ENCODE assay signal across 22 mouse cellular contexts in the genomic region with DNA sequence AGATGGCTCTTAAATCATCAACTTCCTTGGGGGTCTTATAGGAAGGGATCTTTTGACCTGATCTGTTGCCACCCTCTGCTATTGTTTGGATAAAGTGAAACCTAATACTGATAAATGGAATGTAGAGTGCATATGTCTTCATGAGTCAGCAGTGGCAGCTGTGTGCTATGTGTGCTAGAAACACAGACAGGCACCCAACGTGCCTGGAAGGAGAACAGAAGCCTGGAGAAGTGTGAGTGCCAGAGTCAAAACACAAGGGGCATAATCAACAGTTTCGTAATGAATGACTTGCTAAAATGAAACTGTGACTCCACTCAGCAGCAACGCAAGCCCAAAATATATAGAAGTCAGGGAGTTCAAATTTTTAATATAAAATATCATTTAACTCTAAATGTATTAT.
DNase-seq lines count a peak whose midpoint lies in the region; ATAC-seq lines count a peak whose summit lies in the region.
"Had no signal": no experiment of that assay in that cellular context is flagged by ENCODE, and none has a peak within 500 bp of the region (broad histone marks: within the 10 kb centered on the region; RNA-seq: fewer than 3 reads in every experiment).

No protein-coding gene starts in this region.

- H3K4me2 ChIP-seq in midbrain, embryonic 14.5 days (ENCODE audit: low read length), result peak overlapping the region; percentile 70
- H3K4me2 ChIP-seq: heart, embryonic 11.5 days; hindbrain, embryonic 15.5 days had no signal

- H3K9me3 ChIP-seq in midbrain, embryonic 14.5 days (ENCODE audit: control insufficient read depth, low read length), result no peaks in the 10 kb centered on the region
- H3K9me3 ChIP-seq: hindbrain, embryonic 15.5 days had no signal

- ATAC-seq in frontal cortex, adult (ENCODE audit: low TSS enrichment), result 0 out of 2 replicates have a peak, but pooled peaks have one; percentile 32
- no peak for ATAC-seq in midbrain, embryonic 14.5 days (ENCODE audit: low FRiP score, low TSS enrichment)
- no peak for ATAC-seq in monocyte, adult 5-6 weeks (replicated peaks; ENCODE audit: insufficient number of reproducible peaks, low FRiP score, low TSS enrichment, poor library complexity, severe bottlenecking)
- ATAC-seq: forebrain, embryonic 14.5 days; intestine, embryonic 16.5 days; lung, postnatal 0 days; Patski had no signal

- peaks cover 92% of the 10 kb centered on the region for H3K4me1 ChIP-seq in midbrain, embryonic 14.5 days (ENCODE audit: control insufficient read depth, insufficient read depth, low read length)

- H3K36me3 ChIP-seq in midbrain, embryonic 14.5 days (ENCODE audit: control insufficient read depth, insufficient read depth, low read length), result peaks cover 35% of the 10 kb centered on the region

- no peak for DNase-seq in frontal cortex, adult 2 months (ENCODE audit: extremely low spot score in 1 of 2, low spot score in 1 of 2)
- peak; percentile 6 for DNase-seq in A20 (ENCODE audit: low read depth, low spot score)
- DNase-seq in brain, adult 2 months (ENCODE audit: low read depth, low spot score), result peak; percentile 63
- DNase-seq in midbrain, embryonic 14.5 days, result no peak
- no peak for DNase-seq in spleen, adult 18-20 months
- DNase-seq: adrenal gland, adult 8-10 months; B cell, adult 2 months; cerebellum, adult 11 months; cerebellum, postnatal 14 days; heart, postnatal 10 days; left cerebral cortex, postnatal 4 days; liver; right cerebral cortex, postnatal 14 days; thymus, postnatal 4 days had no signal

- H3K27me3 ChIP-seq in midbrain, embryonic 14.5 days (ENCODE audit: control insufficient read depth, insufficient read depth, low read length), result no peaks in the 10 kb centered on the region

- no peak overlapping the region for H3K4me3 ChIP-seq in midbrain, embryonic 14.5 days (replicated peaks; ENCODE audit: low read depth, low read length)
- H3K4me3 ChIP-seq: hindbrain, embryonic 15.5 days had no signal

- H3K9ac ChIP-seq in midbrain, embryonic 14.5 days (replicated peaks; ENCODE audit: low read length), result no peak overlapping the region
- H3K9ac ChIP-seq: hindbrain, embryonic 15.5 days had no signal

- WGBS in midbrain, embryonic 14.5 days, result 52% methylated on average over 3 of the region's 3 CpGs

- H3K27ac ChIP-seq in midbrain, embryonic 14.5 days (replicated peaks; ENCODE audit: low read depth, low read length), result peak overlapping the region; percentile 92
- H3K27ac ChIP-seq: hindbrain, embryonic 15.5 days had no signal

Comparison
In these comparisons a context has a peak if more than half of its experiments do, and no peak if none do; other contexts are left out.
1. DNase-seq: peak in A20 (single experiment) and brain, adult 2 months (single experiment); none in frontal cortex, adult 2 months (0 of 2), midbrain, embryonic 14.5 days (single experiment) and spleen, adult 18-20 months (0 of 2).